Mouse (Mus musculus) G1E-ER4 (cell line): ENCODE data around the gene Traf4. TPM values are rescaled to one million over a fixed set of nuclear protein-coding genes. Genes with fewer than 3 reads are reported as not detected.

Experiments used
- GATA1 ChIP-seq: IDR thresholded peaks from one replicate; pipeline ENCODE4 v1.8.0; 2012; ENCODE audit warnings: low read length, inconsistent platforms
- polyA plus RNA-seq: library from polyadenylated mRNA; stranded (reverse); fragments of >175 nt; gene quantifications from 2 replicates; pipeline ENCODE4 v1.2.3, GENCODE M21; 2012

The Traf4 gene
- polyA plus RNA-seq, 1 experiment: 23.6 TPM

DNA sequence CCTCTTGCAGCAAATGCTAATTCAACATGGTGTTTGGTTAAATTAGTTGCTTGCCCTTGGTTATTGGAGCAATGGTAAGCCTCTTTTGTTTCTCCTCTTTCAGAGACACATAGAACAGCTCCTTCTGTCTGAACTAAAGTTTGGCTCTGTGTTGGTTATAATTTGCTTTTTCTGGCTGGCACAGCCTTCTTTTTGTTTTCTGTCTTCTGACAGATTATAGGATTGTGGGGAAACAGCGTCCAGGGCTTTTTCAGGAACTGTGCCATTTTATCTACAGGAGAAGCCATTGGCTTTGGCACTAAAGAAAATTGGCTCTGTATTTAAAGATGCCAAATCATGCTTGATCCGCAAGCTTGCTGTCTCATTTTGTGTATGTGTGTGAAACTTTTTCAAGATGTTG, 51.8 kb downstream of the Traf4 start:
- TF ChIP-seq GATA1: no peak

Other genes with a start within 250 kb of the Traf4 start
- gene Sez6, start 234.8 kb downstream of the Traf4 start, polyA plus RNA-seq: 0.14 and 0.19 TPM in 2 replicates
- 111 and 154 TPM in 2 replicates for gene Phf12, start 182.8 kb downstream of the Traf4 start, polyA plus RNA-seq
- gene Dhrs13, start 133.3 kb downstream of the Traf4 start, polyA plus RNA-seq: 11.8 and 15.2 TPM in 2 replicates
- 18.9 and 20.8 TPM in 2 replicates for gene Flot2, start 127.7 kb downstream of the Traf4 start, polyA plus RNA-seq
- 6.1 and 8.8 TPM in 2 replicates for gene Eral1, start 85.2 kb downstream of the Traf4 start, polyA plus RNA-seq
- gene Fam222b, start 70.9 kb downstream of the Traf4 start, polyA plus RNA-seq: 24.2 and 24.7 TPM in 2 replicates
- gene Nek8, start 11.1 kb upstream of the Traf4 start, polyA plus RNA-seq: 6.0 TPM in 2 replicates
- gene Tlcd1, start 11.1 kb upstream of the Traf4 start, polyA plus RNA-seq: 90.9 and 118 TPM in 2 replicates
- gene Rpl23a, start 18.0 kb upstream of the Traf4 start, polyA plus RNA-seq: 345 and 1,761 TPM in 2 replicates
- gene Rab34, start 22.8 kb upstream of the Traf4 start, polyA plus RNA-seq: 1.2 and 1.4 TPM in 2 replicates
- gene Proca1, start 27.8 kb upstream of the Traf4 start, polyA plus RNA-seq: not detected in 2 replicates
- 2.5 and 8.6 TPM in 2 replicates for gene Sdf2, start 80.2 kb upstream of the Traf4 start, polyA plus RNA-seq
- 96.8 and 108 TPM in 2 replicates for gene Supt6, start 80.4 kb upstream of the Traf4 start, polyA plus RNA-seq
- 41.3 and 62.1 TPM in 2 replicates for gene 2610507B11Rik, start 96.2 kb upstream of the Traf4 start, polyA plus RNA-seq
- not detected in 2 replicates for gene BC030499, start 125.3 kb upstream of the Traf4 start, polyA plus RNA-seq
- gene Spag5, start 135.9 kb upstream of the Traf4 start, polyA plus RNA-seq: 28.8 and 67.9 TPM in 2 replicates
- gene Aldoc, start 157.4 kb upstream of the Traf4 start, polyA plus RNA-seq: 3.5 and 6.2 TPM in 2 replicates
- 50.2 and 84.3 TPM in 2 replicates for gene Pigs, start 162.8 kb upstream of the Traf4 start, polyA plus RNA-seq
- gene Unc119, start 177.9 kb upstream of the Traf4 start, polyA plus RNA-seq: 28.0 and 37.7 TPM in 2 replicates
- gene Foxn1, start 221.0 kb upstream of the Traf4 start, polyA plus RNA-seq: not detected in 2 replicates